Mouse (Mus musculus) forebrain, postnatal 0 days (tissue): ENCODE measurements around the gene Dsel. TPM values are rescaled to one million over a fixed set of nuclear protein-coding genes. Genes with fewer than 3 reads are reported as not detected.
A peak's percentile ranks its signal among the peaks of the same experiment; 100 is the strongest.

ENCODE experiments used
- ATAC-seq: fragments of 200-750 bp; cut with Nextera tagmentation; 2 replicates; pipeline ENCODE4 v1.8.0; 2017; ENCODE audit warnings: mild to moderate bottlenecking, moderate library complexity
- DNase-seq: peaks from one replicate; pipeline ENCODE4 v3.0.0-alpha.2; 2015
- H3K27ac ChIP-seq: fragments of 300-500 bp; sonication (generic); 2 replicates; pipeline ENCODE4 v1.5.1; 2014; ENCODE audit warnings: low read depth, mild to moderate bottlenecking, antibody characterized with exemption, low read length, moderate library complexity, mixed read lengths
- H3K27me3 ChIP-seq: fragments of 300-500 bp; sonication (generic); 2 replicates; pipeline ENCODE4 v1.6.1; 2014; ENCODE audit warnings: mild to moderate bottlenecking, low read length, mixed read lengths; ENCODE audit not compliant: insufficient read depth
- H3K36me3 ChIP-seq: fragments of 300-500 bp; sonication (generic); 2 replicates; pipeline ENCODE4 v1.6.1; 2014; ENCODE audit warnings: mild to moderate bottlenecking, moderate library complexity; ENCODE audit not compliant: insufficient read depth
- H3K4me1 ChIP-seq: fragments of 300-500 bp; sonication (generic); 2 replicates; pipeline ENCODE4 v1.6.1; 2014; ENCODE audit warnings: antibody characterized with exemption; ENCODE audit not compliant: insufficient read depth
- H3K4me2 ChIP-seq: fragments of 300-500 bp; sonication (generic); 2 replicates; pipeline ENCODE4 v1.6.1; 2014; ENCODE audit warnings: low read depth, mild to moderate bottlenecking, moderate library complexity
- H3K4me3 ChIP-seq: fragments of 300-500 bp; sonication (generic); 2 replicates; pipeline ENCODE4 v1.5.1; 2014; ENCODE audit warnings: low read depth, low read length, mixed read lengths
- H3K9ac ChIP-seq: fragments of 300-500 bp; sonication (generic); 2 replicates; pipeline ENCODE4 v1.6.1; 2014; ENCODE audit warnings: mild to moderate bottlenecking
- H3K9me3 ChIP-seq: fragments of 300-500 bp; sonication (generic); 2 replicates; pipeline ENCODE4 v1.6.1; 2016; ENCODE audit warnings: low read length
- CTCF ChIP-seq: sonication (generic); IDR thresholded peaks from 2 replicates; pipeline ENCODE4 v1.5.1; 2016; ENCODE audit warnings: antibody characterized with exemption, control low read depth, low read depth
- WGBS: fragments of 180-500 bp; shearing (Covaris S2); extraction: QIAGEN DNeasy Blood & Tissue Kit; methylation state at CpG from one replicate; pipeline ENCODE4 v1.1.7; 2014; 5-methylcytosine and 5-hydroxymethylcytosine counted together
- polyA plus RNA-seq: library from polyadenylated mRNA; unstranded; fragments of >200 nt; fragmentation: Nextera tagmentation; extraction: Ambion mirVana; gene quantifications from 2 replicates; pipeline ENCODE4 v1.2.1, GENCODE M21; 2015
- total RNA-seq: library from RNA; depleted of rRNA; stranded (reverse); fragments of >200 nt; gene quantifications from 2 replicates; pipeline ENCODE4 v1.2.3, GENCODE M21; 2014

Gene Dsel
- total and polyA plus RNA-seq, 2 experiments from 2014 or later, result 9.0 to 26.6 TPM

- DNase-seq, result no peak
- ATAC-seq, result peak; percentile 53
- no peaks in the 10 kb centered on the region for H3K9me3 ChIP-seq
- no peak overlapping the region for H3K4me3 ChIP-seq
- H3K27me3 ChIP-seq, result no peaks in the 10 kb centered on the region
- H3K4me2 ChIP-seq, result no peak overlapping the region
- WGBS, result 67% methylated on average over 1 of the region's 1 CpGs
- H3K27ac ChIP-seq, result no peak overlapping the region
- H3K4me1 ChIP-seq, result no peaks in the 10 kb centered on the region; the same call in 1 of the 2 replicates
- no peak for TF ChIP-seq CTCF
- no peaks in the 10 kb centered on the region for H3K36me3 ChIP-seq
- no peak overlapping the region for H3K9ac ChIP-seq
Measured at GRCm38 (mm10) chr1:111857852-111858251, 6.9 kb downstream of the Dsel start.

- Histone ChIP-seq H3K36me3 (no peaks in the 10 kb centered on the region), H3K4me1 (no peaks in the 10 kb centered on the region), H3K27ac (no peak overlapping the region), H3K9ac (no peak overlapping the region), H3K4me2 (no peak overlapping the region), H3K4me3 (no peak overlapping the region), H3K9me3 (no peaks in the 10 kb centered on the region), H3K27me3 (no peaks in the 10 kb centered on the region)
- no peak for TF ChIP-seq CTCF
- DNase-seq, result no peak
- WGBS, result 90% methylated on average over 8 of the region's 8 CpGs
- ATAC-seq, result no peak
Measured at GRCm38 (mm10) chr1:111852439-111852838, 12.3 kb downstream of the Dsel start.

GRCm38 (mm10) chr1:111833583-111834225, 31.0 kb downstream of the Dsel start:
- ATAC-seq (peak; percentile 95), DNase-seq (peak; percentile 67)
- Histone ChIP-seq H3K36me3 (no peaks in the 10 kb centered on the region), H3K4me2 (no peak overlapping the region), H3K4me1 (no peaks in the 10 kb centered on the region), H3K27ac (no peak overlapping the region), H3K9ac (no peak overlapping the region), H3K9me3 (no peaks in the 10 kb centered on the region), H3K4me3 (no peak overlapping the region), H3K27me3 (no peaks in the 10 kb centered on the region)
- WGBS, result 63% methylated on average over 2 of the region's 2 CpGs
- no peak for TF ChIP-seq CTCF
